Mouse (Mus musculus) ES-E14 (cell line): ENCODE measurements around the gene Nhs.

Experiments
- CHD2 ChIP-seq: IDR thresholded peaks from 2 replicates; pipeline ENCODE4 v1.6.1; 2014; ENCODE audit warnings: mild to moderate bottlenecking, low read depth, low read length, inconsistent platforms
- HCFC1 ChIP-seq: IDR thresholded peaks from 2 replicates; pipeline ENCODE4 v1.6.1; 2012; ENCODE audit warnings: low read length, inconsistent platforms, borderline replicate concordance; ENCODE audit not compliant: insufficient read depth
- MAFK ChIP-seq: IDR thresholded peaks from 2 replicates; pipeline ENCODE4 v1.6.1; 2014; ENCODE audit warnings: mild to moderate bottlenecking, low read depth, low read length, inconsistent platforms; ENCODE audit not compliant: insufficient read depth
- ZC3H11A ChIP-seq: IDR thresholded peaks from 2 replicates; pipeline ENCODE4 v1.6.1; 2012; ENCODE audit warnings: low read depth, mild to moderate bottlenecking, inconsistent platforms, low read length, borderline replicate concordance
- ZNF384 ChIP-seq: IDR thresholded peaks from 2 replicates; pipeline ENCODE4 v1.6.1; 2012; ENCODE audit warnings: low read depth, low read length, inconsistent platforms

GRCm38 (mm10) chrX:162052534-162052933 is 107.0 kb downstream of the Nhs start:
- no peak for TF ChIP-seq ZNF384
- TF ChIP-seq HCFC1, result no peak
- no peak for TF ChIP-seq CHD2
- TF ChIP-seq MAFK, result no peak
- no peak for TF ChIP-seq ZC3H11A
